Mouse (Mus musculus) forebrain, embryonic 12.5 days (tissue): ENCODE data around the gene Cd2. TPM values are rescaled to one million over a fixed set of nuclear protein-coding genes. Genes with fewer than 3 reads are reported as not detected.

Source experiments
- ATAC-seq: fragments of 200-750 bp; cut with Nextera tagmentation; 2 replicates; pipeline ENCODE4 v1.8.0; 2017; ENCODE audit warnings: moderate TSS enrichment; ENCODE audit not compliant: low FRiP score
- H3K27ac ChIP-seq: fragments of 300-500 bp; sonication (generic); 2 replicates; pipeline ENCODE4 v1.5.1; 2016; ENCODE audit warnings: mild to moderate bottlenecking
- H3K27me3 ChIP-seq: fragments of 300-500 bp; sonication (generic); 2 replicates; pipeline ENCODE4 v1.6.1; 2016; ENCODE audit warnings: mild to moderate bottlenecking
- H3K36me3 ChIP-seq: fragments of 300-500 bp; sonication (generic); replicated peaks from 2 replicates; pipeline ENCODE4 v1.6.1; 2016; ENCODE audit warnings: mild to moderate bottlenecking
- H3K4me1 ChIP-seq: fragments of 300-500 bp; sonication (generic); 2 replicates; pipeline ENCODE4 v1.6.1; 2016
- H3K4me2 ChIP-seq: fragments of 300-500 bp; sonication (generic); 2 replicates; pipeline ENCODE4 v1.6.1; 2016; ENCODE audit warnings: mild to moderate bottlenecking, moderate library complexity
- H3K4me3 ChIP-seq: fragments of 300-500 bp; sonication (generic); replicated peaks from 2 replicates; pipeline ENCODE4 v1.5.1; 2016; ENCODE audit warnings: mild to moderate bottlenecking
- H3K9ac ChIP-seq: fragments of 300-500 bp; sonication (generic); 2 replicates; pipeline ENCODE4 v1.6.1; 2016; ENCODE audit warnings: mild to moderate bottlenecking
- H3K9me3 ChIP-seq: fragments of 300-500 bp; sonication (generic); 2 replicates; pipeline ENCODE4 v1.6.1; 2016
- WGBS: fragments of 180-500 bp; shearing (Covaris S2); methylation state at CpG from one replicate; pipeline ENCODE4 v1.1.7; 2016; 5-methylcytosine and 5-hydroxymethylcytosine counted together
- polyA plus RNA-seq: library from polyadenylated mRNA; unstranded; fragments of >200 nt; fragmentation: Nextera tagmentation; extraction: Ambion mirVana; gene quantifications from 2 replicates; pipeline ENCODE4 v1.2.1, GENCODE M21; 2016

The Cd2 gene
- polyA plus RNA-seq, 1 experiment from 2014 or later = not detected

- WGBS = 69% methylated on average over 2 of the region's 2 CpGs
Measured at GRCm38 (mm10) chr3:101305046-101305445, 17.3 kb upstream of the Cd2 start.

GRCm38 (mm10) chr3:101304156-101304555, 16.4 kb upstream of the Cd2 start:
- Histone ChIP-seq H3K9ac (no peak overlapping the region), H3K9me3 (no peaks in the 10 kb centered on the region), H3K4me2 (no peak overlapping the region), H3K4me3 (no peak overlapping the region), H3K27me3 (peaks cover 5% of the 10 kb centered on the region), H3K36me3 (no peaks in the 10 kb centered on the region), H3K27ac (no peak overlapping the region), H3K4me1 (peaks cover 23% of the 10 kb centered on the region)
- 18% methylated on average over 8 of the region's 8 CpGs for WGBS
- ATAC-seq = peak; percentile 45; the same call in 1 of the 2 replicates

More at GRCm38 (mm10) chr3:101305046-101305445, 17.3 kb upstream of the Cd2 start:
- Histone ChIP-seq H3K4me3 (no peak overlapping the region), H3K36me3 (no peaks in the 10 kb centered on the region), H3K9me3 (no peaks in the 10 kb centered on the region), H3K4me2 (no peak overlapping the region), H3K27ac (no peak overlapping the region), H3K27me3 (peaks cover 5% of the 10 kb centered on the region), H3K4me1 (peaks cover 23% of the 10 kb centered on the region), H3K9ac (no peak overlapping the region)
- ATAC-seq = no peak

DNA sequence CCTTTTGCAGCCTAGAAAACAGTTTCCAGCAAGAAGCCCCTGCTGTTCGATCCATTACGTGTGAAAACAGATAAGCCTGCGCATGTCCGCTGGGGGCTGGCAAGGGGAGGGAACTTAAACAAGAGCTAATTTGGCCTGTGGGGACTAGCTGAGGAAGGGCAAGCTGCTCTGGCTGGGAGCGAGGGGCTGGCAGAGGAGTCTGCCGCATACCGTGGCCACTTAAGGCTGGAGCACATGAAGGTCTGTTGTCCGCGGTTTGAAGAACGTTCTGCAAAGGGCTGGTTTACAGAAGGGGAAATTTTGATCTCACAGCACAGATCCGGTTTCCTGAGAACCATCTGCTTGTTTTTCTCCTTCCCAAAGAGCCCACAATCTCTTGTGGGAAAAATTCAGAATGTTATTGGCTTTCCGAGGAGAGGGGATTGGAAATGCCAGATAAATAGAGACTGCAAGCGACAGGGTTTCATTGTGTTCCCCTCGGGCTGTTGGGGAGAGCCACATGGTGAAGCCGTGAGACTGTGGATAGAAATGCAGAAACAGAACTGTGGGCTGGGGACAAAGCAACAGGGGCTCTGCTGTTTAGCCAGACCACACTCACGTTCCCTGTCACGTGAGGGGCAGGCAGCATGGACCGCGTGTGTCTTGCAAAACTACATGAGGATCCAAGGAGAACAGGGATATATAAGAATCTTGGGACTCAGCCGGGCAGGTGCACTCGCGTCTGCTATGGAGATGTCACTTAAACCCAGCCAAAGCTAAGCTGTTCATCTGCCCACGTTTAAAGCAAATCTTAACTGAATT, 12.7 kb upstream of the Cd2 start:
- Histone ChIP-seq H3K9me3 (no peaks in the 10 kb centered on the region), H3K36me3 (no peaks in the 10 kb centered on the region), H3K4me1 (peaks cover 23% of the 10 kb centered on the region), H3K27me3 (peaks cover 9% of the 10 kb centered on the region), H3K9ac (no peak overlapping the region), H3K27ac (no peak overlapping the region), H3K4me3 (no peak overlapping the region), H3K4me2 (peak overlapping the region; percentile 39)
- 25% methylated on average over 23 of the region's 23 CpGs for WGBS
- ATAC-seq = peak; percentile 42; the same call in 1 of the 2 replicates

DNA sequence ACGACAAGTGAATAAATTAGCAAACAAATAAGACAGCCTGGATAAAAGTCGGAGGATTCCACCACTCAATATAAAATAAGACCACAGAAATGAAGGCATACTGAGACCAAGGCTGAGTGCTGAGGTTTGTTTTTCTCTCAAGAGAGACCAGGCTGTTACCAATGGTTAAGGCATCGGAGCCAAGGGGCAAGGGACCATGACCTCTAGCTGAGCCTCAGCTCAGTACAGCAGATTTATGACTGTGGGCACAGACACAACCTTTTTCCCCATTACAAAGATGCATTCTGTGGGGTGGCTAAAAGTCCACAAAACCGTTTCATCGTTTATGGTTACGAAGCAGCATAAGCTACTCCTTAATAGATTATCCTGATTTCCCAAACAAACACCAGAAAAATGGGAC, 11.9 kb upstream of the Cd2 start:
- Histone ChIP-seq H3K9me3 (no peaks in the 10 kb centered on the region), H3K4me2 (no peak overlapping the region)
- WGBS = 77% methylated on average over 6 of the region's 6 CpGs

GRCm38 (mm10) chr3:101297221-101297620, 9.5 kb upstream of the Cd2 start:
- no peaks in the 10 kb centered on the region for H3K36me3 ChIP-seq
- WGBS = 88% methylated on average over 5 of the region's 5 CpGs
- no peak overlapping the region for H3K27ac ChIP-seq
- no peak overlapping the region for H3K4me3 ChIP-seq
- H3K9me3 ChIP-seq = no peaks in the 10 kb centered on the region
- H3K4me2 ChIP-seq = no peak overlapping the region
- H3K27me3 ChIP-seq = peaks cover 9% of the 10 kb centered on the region
- peaks cover 15% of the 10 kb centered on the region for H3K4me1 ChIP-seq
- no peak for ATAC-seq
- no peak overlapping the region for H3K9ac ChIP-seq

More for the DNA sequence above, 11.9 kb upstream of the Cd2 start:
- Histone ChIP-seq H3K4me3 (no peak overlapping the region), H3K27me3 (peaks cover 9% of the 10 kb centered on the region), H3K36me3 (no peaks in the 10 kb centered on the region), H3K27ac (no peak overlapping the region), H3K4me1 (peaks cover 25% of the 10 kb centered on the region), H3K9ac (no peak overlapping the region)
- ATAC-seq = no peak

GRCm38 (mm10) chr3:101295931-101296820, 8.4 kb upstream of the Cd2 start:
- H3K9me3 ChIP-seq = no peaks in the 10 kb centered on the region
- peaks cover 5% of the 10 kb centered on the region for H3K27me3 ChIP-seq
- H3K9ac ChIP-seq = no peak overlapping the region
- H3K4me1 ChIP-seq = peaks cover 15% of the 10 kb centered on the region
- 62% methylated on average over 15 of the region's 15 CpGs for WGBS
- no peak for ATAC-seq
- no peak overlapping the region for H3K27ac ChIP-seq
- no peak overlapping the region for H3K4me3 ChIP-seq
- H3K36me3 ChIP-seq = no peaks in the 10 kb centered on the region
- no peak overlapping the region for H3K4me2 ChIP-seq

DNA sequence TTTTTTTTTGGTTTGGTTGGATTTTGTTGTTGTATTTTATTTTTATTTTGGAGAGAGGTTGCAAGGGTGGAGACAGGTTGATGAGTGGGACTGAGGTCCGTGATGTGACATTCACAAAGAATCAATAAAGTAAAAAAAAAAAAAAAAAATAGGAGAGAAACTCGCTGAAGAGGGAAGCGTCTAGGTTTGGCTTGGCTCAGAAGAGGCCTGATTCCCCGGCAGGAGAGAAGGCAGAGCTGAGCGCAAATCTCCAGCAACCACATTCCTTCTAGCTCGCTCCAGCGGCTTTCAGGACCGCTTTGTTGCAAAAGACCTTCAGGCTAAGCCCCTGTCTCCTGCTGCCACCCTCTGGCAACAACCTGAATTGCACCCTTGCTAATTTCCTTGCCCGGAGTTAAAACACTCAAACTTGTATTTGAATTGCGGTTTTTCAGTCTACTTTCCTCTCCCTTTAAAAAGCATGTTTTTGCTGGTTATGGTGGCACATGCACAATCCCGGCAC, 7.7 kb upstream of the Cd2 start:
- Histone ChIP-seq H3K27me3 (peaks cover 4% of the 10 kb centered on the region; the same call in 1 of the 2 replicates), H3K9me3 (no peaks in the 10 kb centered on the region), H3K27ac (no peak overlapping the region), H3K9ac (no peak overlapping the region), H3K4me1 (peaks cover 8% of the 10 kb centered on the region), H3K4me2 (no peak overlapping the region), H3K36me3 (no peaks in the 10 kb centered on the region), H3K4me3 (no peak overlapping the region)
- ATAC-seq = peak; percentile 82
- 6% methylated on average over 11 of the region's 11 CpGs for WGBS

DNA sequence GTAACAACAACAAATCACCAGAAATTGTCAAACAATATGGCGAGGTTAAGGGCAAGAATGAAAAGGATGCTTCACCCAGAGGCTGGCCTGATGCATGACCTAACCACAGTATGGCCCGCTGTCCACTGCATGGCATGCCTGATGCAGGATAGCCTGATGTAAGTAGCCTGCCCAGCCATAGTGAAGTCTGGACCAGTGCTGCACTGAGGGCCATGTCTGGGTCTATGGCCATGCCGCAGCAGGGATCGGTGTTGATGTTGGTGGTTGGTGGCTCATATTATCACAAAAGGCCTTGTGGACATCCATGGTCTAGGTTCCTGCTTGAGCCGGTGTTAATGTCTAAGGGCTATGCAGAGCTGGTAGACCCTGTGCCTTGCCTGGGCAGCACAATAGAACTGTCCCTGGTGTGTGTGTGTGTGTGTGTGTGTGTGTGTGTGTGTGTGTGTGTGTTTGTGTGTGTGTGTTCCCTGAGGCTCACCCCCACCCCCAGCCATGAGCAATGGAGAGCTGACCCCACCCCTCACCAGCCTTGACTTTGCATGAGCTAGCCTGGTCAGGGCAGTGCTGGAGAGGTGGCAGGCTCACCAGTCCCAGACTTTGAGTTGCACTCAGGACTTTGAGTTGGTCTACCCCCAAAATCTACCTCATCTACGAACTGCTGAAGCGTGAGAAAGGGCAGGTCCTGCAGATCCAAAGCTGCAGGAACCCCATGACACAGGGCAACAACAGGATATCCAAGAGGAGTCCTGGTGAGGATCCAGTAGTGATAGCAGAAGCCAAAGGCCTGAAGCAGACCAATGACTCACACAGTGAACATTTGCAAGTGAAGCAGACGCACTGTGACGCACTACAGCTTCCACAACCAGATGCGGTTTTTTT, 7.0 kb upstream of the Cd2 start:
- no peak overlapping the region for H3K4me3 ChIP-seq

GRCm38 (mm10) chr3:101293571-101294135, 5.9 kb upstream of the Cd2 start:
- Histone ChIP-seq H3K36me3 (no peaks in the 10 kb centered on the region), H3K27me3 (peaks cover 4% of the 10 kb centered on the region; the same call in 1 of the 2 replicates), H3K4me3 (no peak overlapping the region), H3K4me1 (0 out of 2 replicates have a peak, but pooled peaks cover 2% of the 10 kb centered on the region), H3K9ac (no peak overlapping the region), H3K27ac (no peak overlapping the region), H3K9me3 (no peaks in the 10 kb centered on the region), H3K4me2 (no peak overlapping the region)
- 85% methylated on average over 8 of the region's 8 CpGs for WGBS
- no peak for ATAC-seq

More for the DNA sequence above, 7.0 kb upstream of the Cd2 start:
- Histone ChIP-seq H3K4me1 (peaks cover 2% of the 10 kb centered on the region; the same call in 1 of the 2 replicates), H3K9me3 (no peaks in the 10 kb centered on the region), H3K27me3 (peaks cover 4% of the 10 kb centered on the region; the same call in 1 of the 2 replicates), H3K36me3 (no peaks in the 10 kb centered on the region), H3K9ac (no peak overlapping the region), H3K4me2 (no peak overlapping the region), H3K27ac (no peak overlapping the region)
- ATAC-seq = peak; percentile 58; the same call in 1 of the 2 replicates
- 77% methylated on average over 10 of the region's 10 CpGs for WGBS

GRCm38 (mm10) chr3:101292611-101293010, 4.9 kb upstream of the Cd2 start:
- WGBS = 89% methylated on average over 5 of the region's 5 CpGs
- no peak for ATAC-seq
- H3K36me3 ChIP-seq = no peaks in the 10 kb centered on the region
- no peaks in the 10 kb centered on the region for H3K9me3 ChIP-seq
- H3K27ac ChIP-seq = no peak overlapping the region
- peaks cover 4% of the 10 kb centered on the region; the same call in 1 of the 2 replicates for H3K27me3 ChIP-seq
- H3K4me3 ChIP-seq = no peak overlapping the region
- H3K4me2 ChIP-seq = no peak overlapping the region
- 0 out of 2 replicates have a peak, but pooled peaks cover 2% of the 10 kb centered on the region for H3K4me1 ChIP-seq
- H3K9ac ChIP-seq = no peak overlapping the region
